Mouse (Mus musculus): Measurements from ENCODE around the gene Hmox2. TPM values are rescaled to one million over a fixed set of nuclear protein-coding genes. Genes with fewer than 3 reads are reported as not detected.
"Not testable (repeated sequence)": the region's sequence is repeated elsewhere in the genome, so short reads cannot be mapped to it uniquely, and the experiment has no call there.

Hmox2 gene
- polyA plus RNA-seq, 1 experiment from 2014 or later = 39.2 TPM

DNA sequence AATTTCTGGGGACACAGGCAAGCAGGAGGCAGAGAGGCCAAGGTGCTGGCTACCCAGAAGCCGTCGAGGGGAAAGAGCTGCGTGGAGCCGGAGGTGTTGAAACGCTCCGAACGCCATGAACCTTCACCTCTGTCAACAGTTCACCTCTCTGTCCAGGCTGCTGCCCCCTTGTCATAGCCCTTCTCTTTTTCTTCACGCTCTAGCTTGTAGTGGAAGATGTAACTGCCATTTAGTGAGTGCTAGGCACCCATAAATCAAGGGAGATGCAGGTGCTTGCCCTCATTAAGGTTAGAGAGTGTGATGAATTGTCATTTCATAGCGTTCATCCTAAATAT is 41.7 kb upstream of the Hmox2 start:
- Histone ChIP-seq H3K9ac (ENCODE audit: low read depth, low read length) (peak overlapping the region; percentile 82), H3K4me2 (ENCODE audit: low read depth, low read length) (peak overlapping the region; percentile 70), H3K27me3 (ENCODE audit: control insufficient read depth, insufficient read depth, low read depth, low read length) (no peaks in the 10 kb centered on the region), H3K4me3 (ENCODE audit: low read depth, low read length) (peak overlapping the region; percentile 82), H3K9me3 (replicated peaks; ENCODE audit: control insufficient read depth, low read length) (no peaks in the 10 kb centered on the region), H3K4me1 (ENCODE audit: control insufficient read depth, low read depth, low read length) (peaks cover 33% of the 10 kb centered on the region), H3K27ac (ENCODE audit: low read length) (peak overlapping the region; percentile 70), H3K36me3 (ENCODE audit: control insufficient read depth, insufficient read depth) (peaks cover 12% of the 10 kb centered on the region)
- 0 out of 2 replicates have a peak, but pooled peaks have one; percentile 1 for ATAC-seq (ENCODE audit: low read depth)
- WGBS (ENCODE audit: insufficient replicate concordance) = 0% methylated on average over 9 of the region's 9 CpGs

DNA sequence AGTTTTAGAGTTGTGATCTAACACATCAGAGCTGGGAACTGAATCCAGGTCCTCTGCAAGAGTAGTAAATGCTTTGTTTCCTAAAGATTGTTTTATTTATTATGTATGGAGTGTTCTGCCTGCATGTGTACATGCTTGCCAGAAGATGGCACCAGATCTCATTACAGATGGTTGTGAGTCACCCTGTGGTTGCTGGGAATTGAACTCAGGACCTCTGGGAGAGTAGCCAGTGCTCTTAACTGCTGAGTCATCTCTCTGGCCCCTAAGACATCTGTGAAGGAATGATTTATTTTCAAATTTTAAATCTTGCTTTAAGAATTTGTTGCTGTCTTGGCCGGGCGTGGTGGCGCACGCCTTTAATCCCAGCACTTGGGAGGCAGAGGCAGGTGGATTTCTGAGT is 36.8 kb upstream of the Hmox2 start:
- H3K4me2 ChIP-seq (ENCODE audit: low read depth, low read length); H3K9ac ChIP-seq (ENCODE audit: low read depth, low read length); H3K9me3 ChIP-seq (replicated peaks; ENCODE audit: control insufficient read depth, low read length); ATAC-seq (ENCODE audit: low read depth); H3K4me3 ChIP-seq (ENCODE audit: low read depth, low read length); H3K27ac ChIP-seq (ENCODE audit: low read length); H3K27me3 ChIP-seq (ENCODE audit: control insufficient read depth, insufficient read depth, low read depth, low read length): not testable (repeated sequence)
- Histone ChIP-seq H3K4me1 (ENCODE audit: control insufficient read depth, low read depth, low read length) (peaks cover 13% of the 10 kb centered on the region), H3K36me3 (ENCODE audit: control insufficient read depth, insufficient read depth) (peaks cover 39% of the 10 kb centered on the region)
- WGBS (ENCODE audit: insufficient replicate concordance) = 93% methylated on average over 4 of the region's 4 CpGs

DNA sequence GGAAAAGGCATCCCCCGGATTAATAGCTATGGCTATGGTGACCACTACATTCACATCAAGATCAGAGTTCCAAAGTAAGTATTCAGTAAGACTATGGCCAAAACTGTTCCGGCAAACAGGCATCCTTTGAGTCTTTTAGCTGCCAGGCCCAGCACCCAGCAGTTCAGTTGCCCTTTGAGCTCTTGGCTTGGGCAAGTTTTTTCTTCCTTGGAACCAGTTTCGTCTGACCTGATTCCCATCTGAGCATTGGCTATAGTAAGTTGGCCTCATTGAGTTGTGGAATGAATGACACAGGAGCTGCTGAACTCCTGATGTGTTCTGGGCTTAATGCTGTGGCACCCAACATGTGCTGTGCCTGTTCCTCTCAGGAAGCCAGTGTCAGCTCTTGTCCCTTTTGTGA is 24.9 kb upstream of the Hmox2 start:
- Histone ChIP-seq H3K4me3 (ENCODE audit: low read depth, low read length) (no peak overlapping the region), H3K9me3 (replicated peaks; ENCODE audit: control insufficient read depth, low read length) (no peaks in the 10 kb centered on the region), H3K4me1 (ENCODE audit: control insufficient read depth, low read depth, low read length) (peaks cover 2% of the 10 kb centered on the region; the same call in 1 of the 2 replicates), H3K27ac (ENCODE audit: low read length) (no peak overlapping the region), H3K27me3 (ENCODE audit: control insufficient read depth, insufficient read depth, low read depth, low read length) (no peaks in the 10 kb centered on the region), H3K4me2 (ENCODE audit: low read depth, low read length) (no peak overlapping the region), H3K9ac (ENCODE audit: low read depth, low read length) (no peak overlapping the region), H3K36me3 (ENCODE audit: control insufficient read depth, insufficient read depth) (peaks cover 47% of the 10 kb centered on the region)
- ATAC-seq (ENCODE audit: low read depth) = no peak
- WGBS (ENCODE audit: insufficient replicate concordance) = 85% methylated on average over 3 of the region's 3 CpGs

DNA sequence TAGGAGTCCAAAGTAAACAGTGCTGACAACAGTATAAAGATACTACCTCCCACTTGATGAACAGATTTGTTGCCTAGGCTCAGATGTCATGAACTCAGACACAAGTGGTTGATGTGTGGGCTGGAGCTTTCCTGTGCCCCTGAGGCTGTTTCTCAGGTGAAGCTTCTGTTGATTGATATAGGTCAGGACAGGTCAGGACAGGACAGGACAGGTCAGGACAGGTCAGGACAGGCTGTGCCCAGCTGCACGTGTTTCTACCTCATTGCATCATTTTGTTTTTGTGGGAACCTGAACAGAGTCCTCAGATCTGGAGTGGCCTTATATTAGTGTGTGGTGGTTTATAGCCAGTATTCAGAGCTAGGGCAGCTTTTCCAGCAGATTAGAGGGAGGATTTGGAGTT is 23.5 kb upstream of the Hmox2 start:
- H3K9me3 ChIP-seq (replicated peaks; ENCODE audit: control insufficient read depth, low read length) = no peaks in the 10 kb centered on the region
- H3K36me3 ChIP-seq (ENCODE audit: control insufficient read depth, insufficient read depth) = peaks cover 52% of the 10 kb centered on the region
- ATAC-seq (ENCODE audit: low read depth) = peak; percentile 93
- H3K4me2 ChIP-seq (ENCODE audit: low read depth, low read length) = no peak overlapping the region
- H3K9ac ChIP-seq (ENCODE audit: low read depth, low read length) = no peak overlapping the region
- peaks cover 2% of the 10 kb centered on the region; the same call in 1 of the 2 replicates for H3K4me1 ChIP-seq (ENCODE audit: control insufficient read depth, low read depth, low read length)
- no peak overlapping the region for H3K4me3 ChIP-seq (ENCODE audit: low read depth, low read length)
- WGBS (ENCODE audit: insufficient replicate concordance) = 60% methylated on average over 1 of the region's 1 CpGs
- H3K27me3 ChIP-seq (ENCODE audit: control insufficient read depth, insufficient read depth, low read depth, low read length) = no peaks in the 10 kb centered on the region
- H3K27ac ChIP-seq (ENCODE audit: low read length) = peak overlapping the region; percentile 58

DNA sequence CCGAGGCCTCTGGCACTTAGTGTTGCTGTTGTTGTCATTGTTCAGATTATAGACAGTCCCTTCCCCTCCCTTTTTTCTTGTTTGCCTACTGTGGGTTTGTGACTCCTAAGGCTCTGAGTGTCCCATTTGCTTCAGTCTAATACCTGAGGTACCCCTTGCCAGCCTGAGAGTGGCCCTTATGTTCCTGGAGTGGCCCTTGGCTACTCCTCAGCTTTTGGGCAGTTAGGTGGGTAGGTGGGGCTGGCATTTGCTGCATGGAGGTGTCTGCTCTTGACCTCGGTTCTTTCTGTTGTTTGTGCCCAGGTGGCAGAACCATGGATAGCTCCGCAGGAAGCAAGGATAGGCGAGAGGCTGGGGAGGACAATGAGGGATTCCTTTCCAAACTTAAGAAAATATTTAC is 20.6 kb upstream of the Hmox2 start:
- Histone ChIP-seq H3K27me3 (ENCODE audit: control insufficient read depth, insufficient read depth, low read depth, low read length) (no peaks in the 10 kb centered on the region), H3K9me3 (replicated peaks; ENCODE audit: control insufficient read depth, low read length) (no peaks in the 10 kb centered on the region), H3K4me3 (ENCODE audit: low read depth, low read length) (no peak overlapping the region), H3K4me2 (ENCODE audit: low read depth, low read length) (no peak overlapping the region), H3K27ac (ENCODE audit: low read length) (no peak overlapping the region), H3K4me1 (ENCODE audit: control insufficient read depth, low read depth, low read length) (peaks cover 2% of the 10 kb centered on the region; the same call in 1 of the 2 replicates), H3K36me3 (ENCODE audit: control insufficient read depth, insufficient read depth) (peaks cover 49% of the 10 kb centered on the region), H3K9ac (ENCODE audit: low read depth, low read length) (no peak overlapping the region)
- WGBS (ENCODE audit: insufficient replicate concordance) = 64% methylated on average over 4 of the region's 4 CpGs
- ATAC-seq (ENCODE audit: low read depth) = no peak

DNA sequence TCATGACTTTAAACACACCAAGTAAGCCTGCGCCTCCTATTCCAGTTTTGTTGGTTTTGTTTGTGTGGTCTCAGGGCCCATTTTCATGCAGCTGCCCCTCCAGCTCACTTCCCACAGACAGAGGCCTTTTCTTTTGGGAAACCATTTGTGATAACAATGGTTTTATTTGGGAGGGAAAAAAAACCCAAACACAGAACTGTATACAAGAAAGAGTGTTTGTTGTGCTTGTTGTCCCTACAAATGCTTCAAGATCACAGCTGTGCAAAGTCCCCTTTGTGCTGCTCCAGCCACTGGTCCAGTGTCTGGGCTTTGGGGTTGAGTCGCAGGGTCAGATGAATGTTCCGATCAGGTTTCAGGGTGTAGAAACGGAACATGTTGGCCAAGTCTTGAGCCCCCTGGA is 15.0 kb upstream of the Hmox2 start:
- Histone ChIP-seq H3K36me3 (ENCODE audit: control insufficient read depth, insufficient read depth) (peaks cover 31% of the 10 kb centered on the region), H3K4me3 (ENCODE audit: low read depth, low read length) (no peak overlapping the region), H3K9ac (ENCODE audit: low read depth, low read length) (no peak overlapping the region), H3K4me2 (ENCODE audit: low read depth, low read length) (no peak overlapping the region), H3K4me1 (ENCODE audit: control insufficient read depth, low read depth, low read length) (no peaks in the 10 kb centered on the region), H3K9me3 (replicated peaks; ENCODE audit: control insufficient read depth, low read length) (no peaks in the 10 kb centered on the region), H3K27me3 (ENCODE audit: control insufficient read depth, insufficient read depth, low read depth, low read length) (no peaks in the 10 kb centered on the region), H3K27ac (ENCODE audit: low read length) (no peak overlapping the region)
- ATAC-seq (ENCODE audit: low read depth) = no peak
- 83% methylated on average over 4 of the region's 4 CpGs for WGBS (ENCODE audit: insufficient replicate concordance)

DNA sequence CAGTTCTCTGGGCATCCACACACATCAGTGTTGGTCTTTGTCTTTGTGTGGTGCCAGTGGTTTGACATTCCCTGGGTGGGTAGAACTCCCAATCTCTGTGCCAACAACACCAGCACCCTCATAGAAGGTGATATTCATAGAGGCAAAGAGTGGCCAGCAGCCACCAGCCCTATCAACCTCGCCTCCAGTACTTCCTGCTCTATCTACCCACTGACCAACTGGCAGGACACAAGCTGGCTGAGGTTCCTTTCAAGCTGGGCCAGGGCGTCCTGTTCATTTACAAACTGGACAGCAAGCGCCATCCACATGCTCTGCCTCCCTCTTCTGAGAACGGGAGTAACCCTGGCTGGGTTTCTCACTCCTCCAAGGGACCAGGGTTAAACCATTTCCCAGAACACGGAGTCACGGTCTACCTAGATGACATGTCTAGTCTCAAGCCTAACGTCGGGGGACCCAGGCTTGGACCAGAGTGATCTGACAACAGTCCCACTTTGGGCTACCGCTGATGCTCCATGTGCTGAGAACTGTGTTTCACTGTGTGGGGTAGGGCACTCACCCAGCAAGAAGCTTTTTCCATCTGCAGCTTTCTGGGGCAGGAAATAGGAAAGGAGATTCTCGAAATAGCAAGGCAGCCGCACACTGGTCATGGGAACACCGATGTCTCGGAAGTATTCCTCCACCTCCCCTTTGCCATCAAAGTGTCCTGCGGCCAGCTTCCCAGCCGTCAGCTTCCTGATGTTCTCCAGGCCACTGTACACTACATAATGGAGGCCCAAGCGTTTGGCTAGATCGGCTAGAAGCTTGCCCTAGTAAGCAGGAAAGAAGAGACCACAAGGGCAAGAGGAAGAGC is 12.1 kb upstream of the Hmox2 start:
- H3K9me3 ChIP-seq (replicated peaks; ENCODE audit: control insufficient read depth, low read length) = no peaks in the 10 kb centered on the region
- WGBS (ENCODE audit: insufficient replicate concordance) = 80% methylated on average over 17 of the region's 17 CpGs
- peaks cover 17% of the 10 kb centered on the region for H3K36me3 ChIP-seq (ENCODE audit: control insufficient read depth, insufficient read depth)
- H3K9ac ChIP-seq (ENCODE audit: low read depth, low read length) = no peak overlapping the region
- no peak for ATAC-seq (ENCODE audit: low read depth)
- H3K4me3 ChIP-seq (ENCODE audit: low read depth, low read length) = no peak overlapping the region
- H3K4me1 ChIP-seq (ENCODE audit: control insufficient read depth, low read depth, low read length) = peaks cover 7% of the 10 kb centered on the region
- H3K27me3 ChIP-seq (ENCODE audit: control insufficient read depth, insufficient read depth, low read depth, low read length) = no peaks in the 10 kb centered on the region
- no peak overlapping the region for H3K27ac ChIP-seq (ENCODE audit: low read length)
- no peak overlapping the region for H3K4me2 ChIP-seq (ENCODE audit: low read depth, low read length)

DNA sequence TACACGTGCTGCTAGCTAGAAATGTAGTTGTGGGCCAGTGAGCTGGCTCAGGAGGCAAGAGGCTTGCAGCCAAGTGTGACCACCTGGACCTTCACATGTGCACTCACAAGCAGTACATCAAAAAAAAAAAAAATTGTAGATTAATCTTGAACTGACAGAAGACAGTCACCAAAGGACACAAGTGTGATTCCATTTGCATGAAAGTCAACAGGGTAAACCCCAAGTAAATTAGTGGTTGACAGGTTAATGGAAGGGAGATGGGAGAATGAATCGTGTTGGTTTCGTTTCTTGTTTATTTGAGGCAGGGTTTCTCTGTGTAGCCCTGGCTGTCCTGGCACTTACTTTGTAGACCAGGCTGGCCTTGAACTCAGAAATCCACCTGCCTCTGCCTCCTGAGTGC is 8.3 kb upstream of the Hmox2 start:
- Histone ChIP-seq H3K9ac (ENCODE audit: low read depth, low read length) (peak overlapping the region; percentile 57), H3K36me3 (ENCODE audit: control insufficient read depth, insufficient read depth) (peaks cover 12% of the 10 kb centered on the region), H3K4me2 (ENCODE audit: low read depth, low read length) (peak overlapping the region; percentile 58), H3K27ac (ENCODE audit: low read length) (no peak overlapping the region), H3K9me3 (replicated peaks; ENCODE audit: control insufficient read depth, low read length) (no peaks in the 10 kb centered on the region), H3K27me3 (ENCODE audit: control insufficient read depth, insufficient read depth, low read depth, low read length) (no peaks in the 10 kb centered on the region), H3K4me1 (ENCODE audit: control insufficient read depth, low read depth, low read length) (peaks cover 12% of the 10 kb centered on the region), H3K4me3 (ENCODE audit: low read depth, low read length) (peak overlapping the region; percentile 79)
- WGBS (ENCODE audit: insufficient replicate concordance) = 44% methylated on average over 3 of the region's 3 CpGs
- no peak for ATAC-seq (ENCODE audit: low read depth)

DNA sequence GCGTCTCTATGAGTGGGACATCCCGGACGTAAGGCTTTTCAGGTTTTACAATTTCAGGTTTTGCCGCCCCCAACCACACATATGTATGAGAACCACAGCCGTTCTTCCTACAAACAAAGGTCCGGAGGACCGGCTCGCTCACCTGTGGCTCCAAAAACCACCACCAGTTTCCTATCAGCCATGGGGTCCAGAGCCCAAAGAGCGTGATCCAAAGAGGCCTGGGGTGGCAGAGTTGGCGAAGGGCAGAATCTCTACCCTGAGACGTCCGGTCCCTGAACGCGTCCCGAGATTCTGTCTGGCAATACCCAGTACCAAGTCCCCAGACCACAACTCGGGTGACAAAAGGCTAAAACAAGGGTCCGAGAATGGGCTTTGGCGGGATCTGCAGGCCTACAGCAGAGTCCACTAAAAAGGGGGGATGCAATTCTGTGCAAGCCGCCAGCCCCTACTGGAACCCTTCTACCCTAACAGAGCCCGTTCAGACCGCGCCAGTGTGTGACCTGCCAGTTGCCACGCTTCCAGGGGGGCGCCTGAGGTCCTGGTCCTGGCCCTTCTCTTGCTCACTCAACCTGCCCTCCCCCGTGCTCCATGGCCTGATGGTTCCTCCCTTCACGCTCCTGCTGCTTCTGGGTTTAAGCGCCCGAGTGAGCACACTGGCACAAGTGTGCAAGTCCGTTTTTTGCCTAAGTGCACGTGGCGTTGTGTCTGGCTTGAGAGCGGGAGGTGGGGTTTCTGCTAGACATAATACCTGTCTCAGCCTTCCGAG is 7.2 kb upstream of the Hmox2 start, which contains the start of gene Nmral1:
Gene Nmral1, minus strand, starts transcription at position 604 of the 766 bp plus-strand sequence.
- ATAC-seq (ENCODE audit: low read depth) = peak; percentile 86

More for the DNA sequence above, 7.2 kb upstream of the Hmox2 start, which contains the start of gene Nmral1:
- 15% methylated on average over 33 of the region's 33 CpGs for WGBS (ENCODE audit: insufficient replicate concordance)
- H3K9ac ChIP-seq (ENCODE audit: low read depth, low read length) = peak within 1 kb of the TSS; percentile 57
- no peaks in the 10 kb centered on the region for H3K27me3 ChIP-seq (ENCODE audit: control insufficient read depth, insufficient read depth, low read depth, low read length)
- H3K4me3 ChIP-seq (ENCODE audit: low read depth, low read length) = peak within 1 kb of the TSS; percentile 79
- H3K27ac ChIP-seq (ENCODE audit: low read length) = peak within 1 kb of the TSS; percentile 9
- H3K9me3 ChIP-seq (replicated peaks; ENCODE audit: control insufficient read depth, low read length) = no peaks in the 10 kb centered on the region
- H3K4me1 ChIP-seq (ENCODE audit: control insufficient read depth, low read depth, low read length) = peaks cover 12% of the 10 kb centered on the region
- H3K36me3 ChIP-seq (ENCODE audit: control insufficient read depth, insufficient read depth) = peaks cover 10% of the 10 kb centered on the region
- peak within 1 kb of the TSS; percentile 58 for H3K4me2 ChIP-seq (ENCODE audit: low read depth, low read length)

Measured in liver, embryonic 16.5 days (tissue).